Mouse (Mus musculus): Measurements from ENCODE around the gene Slc39a11.

Gene Slc39a11

DNA sequence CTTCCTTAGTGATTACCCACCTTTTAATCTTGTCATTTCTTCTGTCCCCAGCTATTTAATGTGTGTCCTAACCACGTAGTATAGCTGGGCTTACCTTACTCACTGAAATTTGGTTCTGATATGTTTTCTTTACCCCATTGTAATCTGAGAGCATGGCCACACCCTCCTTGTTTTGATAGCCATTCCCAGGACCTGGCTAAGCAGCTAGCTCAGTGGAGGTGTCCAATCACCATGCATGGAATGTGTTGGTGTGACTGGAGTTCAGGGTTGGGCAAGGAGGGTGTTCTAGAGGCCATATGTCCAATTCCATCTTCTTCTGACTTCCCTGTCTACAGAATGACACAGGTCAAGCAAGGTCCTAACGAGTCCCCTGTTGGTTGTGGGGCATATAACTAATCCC, 429.2 kb downstream of the Slc39a11 start:
- DNase-seq = no peak

DNA sequence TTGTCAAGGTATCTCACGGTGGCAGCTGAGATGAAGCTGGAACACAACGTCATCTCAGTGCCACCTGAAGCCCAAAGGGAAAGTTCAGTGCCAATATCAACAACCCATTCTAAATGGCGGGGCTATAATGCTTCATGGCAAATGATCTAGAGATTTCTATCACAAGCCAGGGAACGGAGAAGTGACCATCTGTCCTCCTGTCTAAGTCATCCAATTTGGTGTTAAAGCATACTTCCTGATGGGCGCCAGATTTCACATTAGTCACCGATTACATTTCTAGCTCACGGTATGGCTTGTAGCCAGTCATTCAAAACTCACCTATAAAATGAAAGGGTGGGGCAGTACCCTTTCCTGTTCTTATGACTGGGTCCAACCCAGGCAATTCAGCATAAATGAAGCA, 435.1 kb downstream of the Slc39a11 start:
- DNase-seq = no peak

DNA sequence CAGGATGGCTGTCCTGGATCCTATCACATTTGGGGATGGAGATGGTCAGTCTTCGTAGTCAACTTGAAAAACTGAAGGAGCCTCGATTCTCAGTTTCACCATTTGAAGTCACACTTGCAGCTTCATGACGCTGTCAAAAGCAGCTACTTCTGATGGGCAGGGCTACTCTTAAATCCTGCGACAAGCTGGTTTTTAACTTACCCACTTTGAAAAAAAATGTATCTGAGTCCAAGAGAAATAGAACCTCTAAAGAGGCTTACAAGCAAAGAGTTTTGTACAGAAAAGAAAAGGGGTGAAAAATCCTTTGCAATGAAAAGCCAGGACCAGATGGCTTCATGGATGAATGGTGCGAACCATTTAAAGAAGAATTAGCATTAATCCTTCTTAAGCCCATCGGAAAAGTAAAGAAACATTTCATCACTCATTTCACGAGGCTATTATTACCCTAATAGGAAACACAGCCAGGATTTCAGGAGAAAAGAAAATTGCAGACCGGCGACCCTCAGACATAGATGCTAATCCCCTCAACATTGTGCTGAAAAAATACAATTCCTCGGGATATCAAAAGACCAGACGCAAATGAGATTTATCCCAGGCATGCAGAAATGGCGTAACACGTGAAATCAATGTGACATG, 437.4 kb downstream of the Slc39a11 start:
- DNase-seq = no peak

DNA sequence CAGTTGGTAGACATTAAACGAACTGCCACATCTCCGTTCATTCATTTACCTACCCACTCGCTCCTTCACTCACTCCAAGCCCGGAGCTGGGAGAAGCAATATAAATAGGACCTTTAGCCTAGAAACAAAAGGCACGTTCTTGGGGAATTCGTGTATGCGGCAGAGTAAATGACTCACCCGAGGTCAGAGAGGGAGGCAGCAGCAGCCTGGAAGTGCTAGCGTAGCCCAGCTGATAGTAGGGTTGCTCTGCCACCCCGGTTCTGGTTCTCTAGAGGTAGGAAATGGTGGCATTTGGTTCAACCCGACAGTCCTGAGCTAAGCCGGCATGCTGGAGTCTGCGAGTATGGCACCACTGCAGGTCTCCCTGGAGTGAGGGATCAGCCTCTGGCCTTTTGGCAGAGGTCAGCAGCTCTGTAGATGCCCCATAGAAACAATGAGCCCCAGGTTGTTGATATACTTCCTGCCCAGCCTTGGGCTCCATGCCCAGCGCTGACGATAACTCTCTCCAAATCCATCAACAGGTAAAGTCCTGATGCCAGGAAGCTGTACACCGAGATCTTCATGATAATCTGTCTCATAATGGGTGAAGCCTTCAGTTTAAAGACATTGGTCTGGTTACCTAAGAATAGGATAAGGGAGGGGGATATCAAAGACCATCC, 440.5 kb downstream of the Slc39a11 start:
- no peak for DNase-seq

DNA sequence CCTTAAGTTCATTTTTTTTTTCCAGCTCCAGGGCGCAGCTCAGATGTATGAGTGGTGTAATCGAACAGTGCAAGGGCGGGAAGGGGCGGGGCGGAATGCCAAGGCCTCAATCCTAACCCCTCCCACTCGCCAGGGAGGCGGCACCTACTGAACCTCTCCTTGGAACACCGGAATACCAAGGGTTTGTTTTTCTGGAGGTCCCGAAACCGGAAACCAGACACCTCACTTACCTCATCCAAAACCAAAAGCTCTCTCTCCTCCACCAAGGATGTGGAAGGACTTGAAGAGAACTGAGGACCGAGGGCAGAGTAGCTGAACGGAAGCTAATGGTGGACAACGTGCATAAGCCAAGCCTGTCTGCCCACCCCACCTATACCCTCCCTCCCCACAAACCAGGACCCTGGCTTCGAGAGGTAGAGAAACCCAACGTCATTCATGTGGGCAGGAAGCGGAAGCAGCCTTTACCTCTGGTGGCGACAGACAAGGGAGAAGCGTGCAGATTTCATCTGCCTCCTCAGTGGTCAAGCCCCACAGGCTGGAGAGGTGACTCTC, 441.3 kb downstream of the Slc39a11 start:
- DNase-seq = no peak

DNA sequence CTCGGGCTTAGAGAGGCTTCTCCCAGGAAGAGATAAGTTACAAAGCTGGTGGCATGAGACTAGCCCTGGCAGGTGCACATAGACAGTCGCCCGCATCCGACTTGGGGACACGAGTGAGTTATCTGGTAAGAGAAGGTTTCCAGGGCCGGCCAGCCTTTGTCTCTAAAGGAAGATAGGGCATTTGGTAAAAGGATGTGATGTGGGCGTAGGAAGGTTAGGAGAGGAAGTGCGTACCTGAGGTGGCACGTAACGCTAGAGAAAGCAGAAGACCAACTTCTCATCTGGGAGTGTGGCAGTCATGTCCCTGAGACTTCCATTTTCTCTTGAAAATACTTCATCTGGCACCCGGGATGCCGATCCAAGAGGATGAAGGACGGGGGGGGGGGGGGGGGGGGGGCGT, 441.9 kb downstream of the Slc39a11 start:
- no peak for DNase-seq

DNA sequence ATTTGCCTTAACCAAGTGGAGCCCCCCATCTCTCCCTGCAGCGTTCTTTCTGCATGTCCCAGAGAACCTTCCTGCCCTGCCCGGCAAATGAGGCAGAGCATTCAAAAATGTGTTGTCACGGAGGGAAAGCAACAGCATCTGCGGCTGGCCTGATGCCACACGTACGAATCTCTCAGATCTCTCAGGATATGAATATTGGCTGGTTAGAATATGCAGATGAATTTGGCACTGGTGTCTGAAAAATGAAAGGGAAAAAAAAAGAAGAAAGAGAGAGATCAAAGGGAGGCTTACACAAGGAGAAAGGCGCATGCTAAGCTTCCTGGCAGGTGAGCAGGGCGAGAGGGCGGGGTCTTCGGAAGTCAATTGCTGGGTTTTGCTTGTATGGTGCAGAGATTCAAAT, 443.8 kb downstream of the Slc39a11 start:
- no peak for DNase-seq

DNA sequence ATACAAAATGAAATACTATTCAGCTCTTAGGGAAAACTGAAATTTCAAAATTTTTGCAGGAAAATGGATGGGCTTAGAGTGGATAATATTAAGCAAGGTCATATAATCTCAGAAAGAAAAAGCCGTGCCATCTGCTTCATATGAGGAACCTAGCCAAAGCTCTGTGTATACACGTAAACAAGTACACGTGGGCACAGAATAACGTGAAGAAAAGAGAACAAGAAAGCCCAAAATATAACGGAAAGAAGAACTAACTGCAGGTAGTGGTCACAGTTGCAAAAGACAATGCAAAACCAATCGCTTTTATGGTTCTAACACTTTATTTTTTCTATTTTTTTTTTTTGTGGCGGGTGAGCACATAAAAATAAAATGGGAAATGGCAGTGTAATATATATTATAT, 446.9 kb downstream of the Slc39a11 start:
- no peak for DNase-seq

DNA sequence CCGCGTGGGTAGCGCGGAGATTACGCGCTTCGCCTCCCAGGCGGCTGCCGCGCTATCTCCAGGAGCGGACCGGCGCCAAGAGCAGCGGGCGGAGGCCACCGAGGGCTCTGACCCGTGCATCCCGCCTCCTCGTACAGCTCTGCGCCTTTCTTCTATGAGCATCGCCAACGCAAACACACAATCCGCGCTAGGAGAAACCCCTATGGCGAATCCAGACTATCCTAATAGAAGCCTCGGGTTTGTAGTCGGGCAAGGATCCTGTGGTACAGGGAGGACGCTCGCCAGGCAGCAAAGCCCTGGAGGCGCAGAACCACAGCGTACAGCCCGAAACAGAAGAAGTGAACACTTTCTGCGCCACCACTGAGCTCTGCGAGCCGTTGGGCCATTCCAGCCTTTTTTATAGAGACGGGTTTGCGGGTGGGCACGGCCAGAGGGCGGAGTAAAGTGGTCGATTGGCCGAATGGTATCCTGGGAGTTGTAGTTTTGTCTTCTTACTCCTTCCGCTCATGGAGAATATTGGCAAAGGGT, 448.3 kb downstream of the Slc39a11 start:
- peak; percentile 75 to 76 for DNase-seq

DNA sequence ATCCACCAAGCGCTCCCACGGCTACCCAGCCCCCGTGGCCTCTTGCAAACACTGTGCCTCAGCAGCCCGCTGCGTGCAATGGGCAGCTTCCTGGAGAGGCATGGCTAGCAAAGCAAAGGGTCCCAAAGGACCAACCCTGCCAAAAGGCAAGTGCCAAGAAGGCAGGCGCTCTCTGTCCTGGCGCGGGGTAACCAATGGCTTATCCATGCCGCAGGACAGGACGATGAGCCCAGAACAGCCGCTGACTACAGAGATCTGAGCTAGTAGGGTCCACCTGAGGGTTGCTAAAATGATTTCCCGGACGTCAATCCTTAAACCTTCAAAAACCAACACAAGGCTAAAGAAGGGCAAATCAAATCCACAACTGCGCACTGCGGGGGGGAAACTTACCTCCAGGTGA, 449.0 kb downstream of the Slc39a11 start:
- no peak for DNase-seq

DNA sequence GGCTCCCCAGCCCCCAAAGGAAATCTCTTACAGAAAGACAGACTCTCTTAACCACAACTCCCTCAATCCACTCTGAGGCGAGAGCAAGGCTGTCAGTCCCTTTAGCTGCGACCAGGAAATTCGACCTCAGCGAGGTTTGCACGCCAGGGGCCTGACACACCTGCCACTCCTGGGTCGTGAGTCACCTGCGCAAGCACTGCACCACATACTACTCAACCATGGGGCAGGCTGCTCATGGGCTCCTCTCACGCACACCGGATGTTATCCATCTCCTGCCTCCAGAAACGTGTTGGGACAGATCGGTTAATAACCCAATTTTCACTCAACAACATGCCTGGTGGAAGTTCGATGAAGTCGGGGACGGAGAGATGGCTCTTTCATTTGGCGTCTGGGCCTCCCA, 451.3 kb downstream of the Slc39a11 start:
- DNase-seq = no peak

DNA sequence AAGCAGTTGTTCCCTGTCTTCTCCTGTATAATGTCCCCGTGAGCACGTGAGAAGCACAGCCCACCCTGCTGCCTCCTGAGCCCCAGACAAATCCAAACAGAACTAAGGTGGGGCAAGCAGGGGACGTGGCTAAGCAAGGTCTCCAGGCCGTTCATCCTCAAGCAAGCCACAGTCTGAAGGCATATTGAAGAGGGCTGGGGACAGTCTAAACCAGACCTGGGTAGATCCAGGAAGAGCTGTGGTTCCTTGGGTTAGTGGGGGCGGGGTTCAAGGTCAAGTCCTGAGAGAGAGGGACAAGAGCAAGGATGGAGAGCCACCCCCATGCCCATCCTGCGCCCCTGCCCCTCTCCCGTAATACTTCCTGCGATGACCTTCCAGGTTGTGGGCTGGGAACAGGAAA, 452.3 kb downstream of the Slc39a11 start:
- no peak for DNase-seq

DNA sequence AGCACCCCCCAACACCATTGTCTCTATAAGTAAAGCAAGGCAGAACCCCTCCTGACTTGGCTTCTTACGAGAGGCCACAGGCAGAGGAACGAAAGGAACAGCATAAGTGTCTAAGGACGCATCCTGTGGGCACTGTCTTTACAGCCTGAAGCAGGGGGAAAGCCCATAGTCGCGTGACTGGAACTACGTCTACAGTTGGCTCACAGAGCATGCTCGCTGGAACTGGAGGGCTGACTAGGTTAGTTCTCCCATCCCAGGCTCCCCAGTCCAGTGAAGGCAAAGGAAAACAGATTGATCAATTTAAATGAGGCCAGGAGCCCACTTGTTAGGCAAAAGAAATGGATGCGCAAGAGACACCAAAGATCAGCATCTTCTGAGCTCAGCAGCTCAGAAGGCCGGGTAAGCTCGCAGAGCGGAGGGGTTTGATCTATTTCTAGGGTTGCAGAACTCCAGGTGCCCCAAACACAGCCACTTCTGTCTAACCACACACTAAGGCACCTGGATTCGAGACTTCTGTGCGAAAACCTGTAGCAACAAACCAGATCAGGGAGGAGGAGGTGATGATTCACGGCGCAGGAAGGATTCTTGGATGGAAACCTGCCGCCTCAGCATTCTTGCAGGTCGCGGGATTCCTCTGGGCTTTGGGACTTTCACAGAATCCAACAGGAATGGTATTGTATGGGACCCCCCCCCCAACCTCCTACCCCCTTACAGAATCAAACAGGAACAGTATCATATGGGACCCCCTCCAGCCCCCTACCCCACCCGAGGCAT, 453.5 kb downstream of the Slc39a11 start:
- DNase-seq = no peak
